Mouse (Mus musculus): ENCODE data around the gene Plekhh2. TPM values are rescaled to one million over a fixed set of nuclear protein-coding genes. Genes with fewer than 3 reads are reported as not detected.

The Plekhh2 gene
- polyA plus RNA-seq, 1 experiment from 2014 or later = 3.2 TPM

GRCm38 (mm10) chr17:84658195-84658594 is 146.5 kb downstream of the Plekhh2 start:
- H3K9ac ChIP-seq = no peak overlapping the region

GRCm38 (mm10) chr17:84658951-84659350 is 147.3 kb downstream of the Plekhh2 start:
- H3K4me1 ChIP-seq = peaks cover 14% of the 10 kb centered on the region
- no peaks in the 10 kb centered on the region for H3K9me3 ChIP-seq
- H3K27ac ChIP-seq = no peak overlapping the region
- no peak overlapping the region for H3K4me3 ChIP-seq
- no peak overlapping the region for H3K9ac ChIP-seq
- 61% methylated on average over 8 of the region's 8 CpGs for WGBS
- ATAC-seq (ENCODE audit: low FRiP score, low read depth) = no peak
- no peak overlapping the region for H3K4me2 ChIP-seq (replicated peaks)
- H3K27me3 ChIP-seq (replicated peaks) = no peaks in the 10 kb centered on the region
- H3K36me3 ChIP-seq = no peaks in the 10 kb centered on the region

More at GRCm38 (mm10) chr17:84658195-84658594, 146.5 kb downstream of the Plekhh2 start:
- ATAC-seq (ENCODE audit: low FRiP score, low read depth) = no peak
- 48% methylated on average over 5 of the region's 5 CpGs for WGBS
- H3K36me3 ChIP-seq = no peaks in the 10 kb centered on the region
- peaks cover 14% of the 10 kb centered on the region for H3K4me1 ChIP-seq
- H3K9me3 ChIP-seq = no peaks in the 10 kb centered on the region
- no peak overlapping the region for H3K4me3 ChIP-seq
- H3K27me3 ChIP-seq (replicated peaks) = no peaks in the 10 kb centered on the region
- H3K27ac ChIP-seq = no peak overlapping the region
- H3K4me2 ChIP-seq (replicated peaks) = no peak overlapping the region

GRCm38 (mm10) chr17:84665053-84665452 is 153.4 kb downstream of the Plekhh2 start:
- no peak for ATAC-seq (ENCODE audit: low FRiP score, low read depth)
- H3K36me3 ChIP-seq = no peaks in the 10 kb centered on the region
- no peaks in the 10 kb centered on the region for H3K9me3 ChIP-seq
- no peak overlapping the region for H3K4me3 ChIP-seq
- no peaks in the 10 kb centered on the region; the same call in 1 of the 2 replicates for H3K27me3 ChIP-seq (replicated peaks)
- H3K4me2 ChIP-seq (replicated peaks) = no peak overlapping the region
- H3K27ac ChIP-seq = no peak overlapping the region
- 20% methylated on average over 10 of the region's 10 CpGs for WGBS
- peaks cover 14% of the 10 kb centered on the region for H3K4me1 ChIP-seq
- H3K9ac ChIP-seq = no peak overlapping the region

GRCm38 (mm10) chr17:84665691-84666090 is 154.0 kb downstream of the Plekhh2 start:
- Histone ChIP-seq H3K27ac (no peak overlapping the region), H3K4me1 (peaks cover 14% of the 10 kb centered on the region), H3K9ac (no peak overlapping the region), H3K4me2 (replicated peaks) (no peak overlapping the region), H3K27me3 (replicated peaks) (no peaks in the 10 kb centered on the region; the same call in 1 of the 2 replicates), H3K4me3 (no peak overlapping the region), H3K9me3 (no peaks in the 10 kb centered on the region), H3K36me3 (no peaks in the 10 kb centered on the region)
- 18% methylated on average over 9 of the region's 9 CpGs for WGBS
- no peak for ATAC-seq (ENCODE audit: low FRiP score, low read depth)

- H3K4me2 ChIP-seq (replicated peaks) = no peak overlapping the region
- H3K4me1 ChIP-seq = peaks cover 14% of the 10 kb centered on the region
- H3K36me3 ChIP-seq = no peaks in the 10 kb centered on the region
- H3K4me3 ChIP-seq = no peak overlapping the region
- H3K27ac ChIP-seq = no peak overlapping the region
- no peak for ATAC-seq (ENCODE audit: low FRiP score, low read depth)
- 93% methylated on average over 3 of the region's 3 CpGs for WGBS
- H3K9me3 ChIP-seq = no peaks in the 10 kb centered on the region
- no peak overlapping the region for H3K9ac ChIP-seq
- H3K27me3 ChIP-seq (replicated peaks) = no peaks in the 10 kb centered on the region; the same call in 1 of the 2 replicates
Measured at GRCm38 (mm10) chr17:84667848-84668247, 156.2 kb downstream of the Plekhh2 start.

Other genes starting within 250 kb of the Plekhh2 start
- gene Thada, start 45.7 kb upstream of the Plekhh2 start, polyA plus RNA-seq (2016; fragmentation: Nextera tagmentation; extraction: Ambion mirVana) = 9.2 and 10.0 TPM in 2 replicates
- gene Dync2li1, start 114.6 kb downstream of the Plekhh2 start, polyA plus RNA-seq (2016; fragmentation: Nextera tagmentation; extraction: Ambion mirVana) = 25.5 and 27.9 TPM in 2 replicates
- not detected in 2 replicates for gene Abcg8, start 164.4 kb downstream of the Plekhh2 start, polyA plus RNA-seq (2016; fragmentation: Nextera tagmentation; extraction: Ambion mirVana)
- 0.24 and 0.42 TPM in 2 replicates for gene Abcg5, start 171.1 kb downstream of the Plekhh2 start, polyA plus RNA-seq (2016; fragmentation: Nextera tagmentation; extraction: Ambion mirVana)

All from neural tube, embryonic 12.5 days (tissue).